Mouse (Mus musculus) liver, adult 2 months (tissue): ENCODE data around the gene Scaper.

Source experiments
- CTCF ChIP-seq: fragments of 200-500 bp; IDR thresholded peaks from 2 replicates; pipeline ENCODE4 v1.5.1; 2011; ENCODE audit warnings: low read depth, low read length, control low read depth
- POLR2A ChIP-seq: fragments of 200-500 bp; IDR thresholded peaks from 2 replicates; pipeline ENCODE4 v1.6.1; 2011; ENCODE audit warnings: low read length, control low read depth; ENCODE audit not compliant: insufficient read depth; ENCODE audit errors: extremely low read depth

DNA sequence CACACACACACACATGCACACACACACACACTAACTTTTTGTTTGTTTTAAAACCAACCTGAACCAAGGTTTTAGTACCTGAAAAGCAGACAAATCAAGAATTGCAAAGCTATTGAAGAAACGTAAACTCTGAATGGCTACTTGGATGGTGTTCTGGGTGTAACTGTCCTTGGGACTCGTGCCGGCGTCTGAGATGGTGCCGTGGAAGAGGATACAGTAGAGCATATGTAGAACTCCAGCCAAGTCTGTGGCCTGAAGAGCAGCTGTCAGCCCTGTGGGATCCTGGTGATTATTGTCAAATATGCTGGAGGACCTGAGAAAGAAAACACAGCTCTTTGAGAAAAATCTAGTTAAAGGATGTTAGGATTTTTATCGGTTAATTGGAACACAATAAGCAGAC, 351.8 kb downstream of the Scaper start:
- no peak for TF ChIP-seq CTCF
- TF ChIP-seq POLR2A: no peak
